Mouse (Mus musculus) hindbrain, embryonic 15.5 days (tissue): ENCODE measurements around the gene Them4. TPM values are rescaled to one million over a fixed set of nuclear protein-coding genes. Genes with fewer than 3 reads are reported as not detected.
A peak's percentile ranks its signal among the peaks of the same experiment; 100 is the strongest.

Experiments used
- ATAC-seq: fragments of 200-750 bp; cut with Nextera tagmentation; 2 replicates; pipeline ENCODE4 v1.8.0; 2017; ENCODE audit warnings: low read depth, moderate number of reproducible peaks, moderate TSS enrichment; ENCODE audit not compliant: low FRiP score
- H3K27ac ChIP-seq: fragments of 300-500 bp; sonication (generic); replicated peaks from 2 replicates; pipeline ENCODE4 v1.5.1; 2015; ENCODE audit warnings: mild to moderate bottlenecking, inconsistent platforms
- H3K27me3 ChIP-seq: fragments of 300-500 bp; sonication (generic); 2 replicates; pipeline ENCODE4 v1.6.1; 2015; ENCODE audit warnings: control low read depth, inconsistent platforms
- H3K36me3 ChIP-seq: fragments of 300-500 bp; sonication (generic); 2 replicates; pipeline ENCODE4 v1.6.1; 2015; ENCODE audit warnings: control low read depth, inconsistent platforms
- H3K4me1 ChIP-seq: fragments of 300-500 bp; sonication (generic); replicated peaks from 2 replicates; pipeline ENCODE4 v1.6.1; 2015; ENCODE audit warnings: control low read depth, inconsistent platforms
- H3K4me2 ChIP-seq: fragments of 300-500 bp; sonication (generic); 2 replicates; pipeline ENCODE4 v1.6.1; 2015; ENCODE audit warnings: moderate library complexity, mild to moderate bottlenecking, inconsistent platforms
- H3K4me3 ChIP-seq: fragments of 300-500 bp; sonication (generic); 2 replicates; pipeline ENCODE4 v1.5.1; 2015; ENCODE audit warnings: mild to moderate bottlenecking, inconsistent platforms
- H3K9ac ChIP-seq: fragments of 300-500 bp; sonication (generic); 2 replicates; pipeline ENCODE4 v1.6.1; 2015; ENCODE audit warnings: inconsistent platforms
- H3K9me3 ChIP-seq: fragments of 300-500 bp; sonication (generic); 2 replicates; pipeline ENCODE4 v1.6.1; 2016; ENCODE audit warnings: control low read depth, inconsistent platforms
- WGBS: fragments of 180-500 bp; shearing (Covaris S2); methylation state at CpG from one replicate; pipeline ENCODE4 v1.1.7; 2015; 5-methylcytosine and 5-hydroxymethylcytosine counted together
- polyA plus RNA-seq: library from polyadenylated mRNA; unstranded; fragments of >200 nt; fragmentation: Nextera tagmentation; extraction: Ambion mirVana; gene quantifications from 2 replicates; pipeline ENCODE4 v1.2.1, GENCODE M21; 2015

Gene Them4
- polyA plus RNA-seq, 1 experiment from 2014 or later = 56.1 TPM

- H3K27ac ChIP-seq = no peak overlapping the region
- no peak overlapping the region for H3K4me2 ChIP-seq
- H3K27me3 ChIP-seq = no peaks in the 10 kb centered on the region
- no peaks in the 10 kb centered on the region for H3K36me3 ChIP-seq
- no peaks in the 10 kb centered on the region for H3K4me1 ChIP-seq
- H3K4me3 ChIP-seq = no peak overlapping the region
- ATAC-seq = peak; percentile 59; the same call in 1 of the 2 replicates
- no peak overlapping the region for H3K9ac ChIP-seq
- WGBS = 61% methylated on average over 1 of the region's 1 CpGs
- no peaks in the 10 kb centered on the region for H3K9me3 ChIP-seq
Measured at GRCm38 (mm10) chr3:94342552-94342951, 32.7 kb downstream of the Them4 start.

- Histone ChIP-seq H3K36me3 (no peaks in the 10 kb centered on the region), H3K4me1 (no peaks in the 10 kb centered on the region), H3K4me3 (no peak overlapping the region), H3K4me2 (no peak overlapping the region), H3K9ac (no peak overlapping the region), H3K27me3 (no peaks in the 10 kb centered on the region), H3K9me3 (no peaks in the 10 kb centered on the region), H3K27ac (no peak overlapping the region)
- ATAC-seq = no peak
- 96% methylated on average over 2 of the region's 2 CpGs for WGBS
Measured at GRCm38 (mm10) chr3:94344182-94344581, 34.3 kb downstream of the Them4 start.

GRCm38 (mm10) chr3:94344897-94345296 lies 35.0 kb downstream of the Them4 start:
- WGBS = 70% methylated on average over 3 of the region's 3 CpGs
- Histone ChIP-seq H3K4me1 (no peaks in the 10 kb centered on the region), H3K4me3 (no peak overlapping the region), H3K4me2 (no peak overlapping the region), H3K9me3 (no peaks in the 10 kb centered on the region), H3K27ac (no peak overlapping the region), H3K9ac (no peak overlapping the region), H3K27me3 (no peaks in the 10 kb centered on the region), H3K36me3 (no peaks in the 10 kb centered on the region)
- no peak for ATAC-seq

- Histone ChIP-seq H3K4me1 (no peaks in the 10 kb centered on the region), H3K36me3 (no peaks in the 10 kb centered on the region), H3K9me3 (no peaks in the 10 kb centered on the region), H3K27ac (no peak overlapping the region), H3K27me3 (no peaks in the 10 kb centered on the region), H3K4me2 (no peak overlapping the region), H3K4me3 (no peak overlapping the region), H3K9ac (no peak overlapping the region)
- 77% methylated on average over 2 of the region's 2 CpGs for WGBS
- no peak for ATAC-seq
Measured at GRCm38 (mm10) chr3:94348146-94348545, 38.3 kb downstream of the Them4 start.

- H3K27ac ChIP-seq = no peak overlapping the region
- no peak overlapping the region for H3K4me2 ChIP-seq
- no peak overlapping the region for H3K9ac ChIP-seq
- H3K9me3 ChIP-seq = no peaks in the 10 kb centered on the region
- no peak overlapping the region for H3K4me3 ChIP-seq
- peaks cover 13% of the 10 kb centered on the region for H3K4me1 ChIP-seq
- WGBS = 3% methylated on average over 1 of the region's 1 CpGs
- peaks cover 2% of the 10 kb centered on the region for H3K27me3 ChIP-seq
- H3K36me3 ChIP-seq = no peaks in the 10 kb centered on the region
- ATAC-seq = no peak
Measured at GRCm38 (mm10) chr3:94360812-94361211, 50.9 kb downstream of the Them4 start.

- no peaks in the 10 kb centered on the region for H3K9me3 ChIP-seq
- no peaks in the 10 kb centered on the region for H3K36me3 ChIP-seq
- H3K4me1 ChIP-seq = peaks cover 13% of the 10 kb centered on the region
- ATAC-seq = no peak
- H3K4me3 ChIP-seq = peak within 1 kb of the TSS; percentile 57
- H3K9ac ChIP-seq = peak within 1 kb of the TSS; percentile 75
- H3K27ac ChIP-seq = no peak within 1 kb of the TSS
- H3K4me2 ChIP-seq = peak within 1 kb of the TSS; percentile 94
- 29% methylated on average over 7 of the region's 7 CpGs for WGBS
- H3K27me3 ChIP-seq = peaks cover 2% of the 10 kb centered on the region
Measured at GRCm38 (mm10) chr3:94362138-94362537, 52.2 kb downstream of the Them4 start, which contains the start of gene C2cd4d. Gene C2cd4d (plus strand): TSS chr3:94362438.

- Histone ChIP-seq H3K4me3 (peak overlapping the region; percentile 57), H3K4me2 (peak overlapping the region; percentile 94), H3K9me3 (no peaks in the 10 kb centered on the region), H3K9ac (peak overlapping the region; percentile 75), H3K27me3 (peaks cover 2% of the 10 kb centered on the region), H3K4me1 (peaks cover 13% of the 10 kb centered on the region), H3K27ac (peak overlapping the region; percentile 43), H3K36me3 (no peaks in the 10 kb centered on the region)
- peak; percentile 59 for ATAC-seq
- 5% methylated on average over 97 of the region's 97 CpGs for WGBS
Measured at GRCm38 (mm10) chr3:94363291-94364153, 53.6 kb downstream of the Them4 start.

- peak overlapping the region; percentile 57 for H3K4me3 ChIP-seq
- H3K27ac ChIP-seq = peak overlapping the region; percentile 43
- no peaks in the 10 kb centered on the region for H3K9me3 ChIP-seq
- 4% methylated on average over 23 of the region's 23 CpGs for WGBS
- H3K4me1 ChIP-seq = peaks cover 13% of the 10 kb centered on the region
- peak overlapping the region; percentile 94 for H3K4me2 ChIP-seq
- peak; percentile 72 for ATAC-seq
- H3K27me3 ChIP-seq = peaks cover 2% of the 10 kb centered on the region
- no peaks in the 10 kb centered on the region for H3K36me3 ChIP-seq
- H3K9ac ChIP-seq = peak overlapping the region; percentile 75
Measured at GRCm38 (mm10) chr3:94364154-94364526, 54.3 kb downstream of the Them4 start.

- peak; percentile 35; the same call in 1 of the 2 replicates for ATAC-seq
- no peak overlapping the region for H3K4me2 ChIP-seq
- no peak overlapping the region for H3K4me3 ChIP-seq
- H3K36me3 ChIP-seq = no peaks in the 10 kb centered on the region
- peaks cover 19% of the 10 kb centered on the region for H3K4me1 ChIP-seq
- WGBS = 20% methylated on average over 3 of the region's 3 CpGs
- H3K27me3 ChIP-seq = peaks cover 2% of the 10 kb centered on the region
- no peaks in the 10 kb centered on the region for H3K9me3 ChIP-seq
- no peak overlapping the region for H3K27ac ChIP-seq
- no peak overlapping the region for H3K9ac ChIP-seq
Measured at GRCm38 (mm10) chr3:94366761-94367160, 56.9 kb downstream of the Them4 start.

GRCm38 (mm10) chr3:94367511-94367910 lies 57.6 kb downstream of the Them4 start:
- peaks cover 2% of the 10 kb centered on the region for H3K27me3 ChIP-seq
- no peaks in the 10 kb centered on the region for H3K36me3 ChIP-seq
- H3K9ac ChIP-seq = no peak overlapping the region
- H3K9me3 ChIP-seq = no peaks in the 10 kb centered on the region
- H3K4me3 ChIP-seq = no peak overlapping the region
- no peak for ATAC-seq
- no peak overlapping the region for H3K27ac ChIP-seq
- peaks cover 26% of the 10 kb centered on the region for H3K4me1 ChIP-seq
- 81% methylated on average over 6 of the region's 6 CpGs for WGBS
- no peak overlapping the region for H3K4me2 ChIP-seq

- no peaks in the 10 kb centered on the region for H3K36me3 ChIP-seq
- H3K4me1 ChIP-seq = peaks cover 31% of the 10 kb centered on the region
- H3K27ac ChIP-seq = no peak overlapping the region
- peaks cover 2% of the 10 kb centered on the region; the same call in 1 of the 2 replicates for H3K27me3 ChIP-seq
- 66% methylated on average over 6 of the region's 6 CpGs for WGBS
- no peak for ATAC-seq
- H3K9ac ChIP-seq = no peak overlapping the region
- H3K4me3 ChIP-seq = no peak overlapping the region
- no peak overlapping the region for H3K4me2 ChIP-seq
- no peaks in the 10 kb centered on the region for H3K9me3 ChIP-seq
Measured at GRCm38 (mm10) chr3:94368631-94369030, 58.7 kb downstream of the Them4 start.

- Histone ChIP-seq H3K36me3 (no peaks in the 10 kb centered on the region), H3K4me3 (no peak overlapping the region), H3K4me2 (no peak overlapping the region), H3K9ac (no peak overlapping the region), H3K27me3 (peaks cover 2% of the 10 kb centered on the region; the same call in 1 of the 2 replicates), H3K9me3 (no peaks in the 10 kb centered on the region), H3K27ac (no peak overlapping the region), H3K4me1 (peaks cover 27% of the 10 kb centered on the region)
- WGBS = 75% methylated on average over 2 of the region's 2 CpGs
- ATAC-seq = no peak
Measured at GRCm38 (mm10) chr3:94369709-94370108, 59.8 kb downstream of the Them4 start.
